Mouse (Mus musculus): ENCODE data around the gene Lhfpl2. TPM values are rescaled to one million over a fixed set of nuclear protein-coding genes. Genes with fewer than 3 reads are reported as not detected.

The Lhfpl2 gene
- polyA plus RNA-seq (2017; shearing (Covaris generic)) = 0.16 TPM

DNA sequence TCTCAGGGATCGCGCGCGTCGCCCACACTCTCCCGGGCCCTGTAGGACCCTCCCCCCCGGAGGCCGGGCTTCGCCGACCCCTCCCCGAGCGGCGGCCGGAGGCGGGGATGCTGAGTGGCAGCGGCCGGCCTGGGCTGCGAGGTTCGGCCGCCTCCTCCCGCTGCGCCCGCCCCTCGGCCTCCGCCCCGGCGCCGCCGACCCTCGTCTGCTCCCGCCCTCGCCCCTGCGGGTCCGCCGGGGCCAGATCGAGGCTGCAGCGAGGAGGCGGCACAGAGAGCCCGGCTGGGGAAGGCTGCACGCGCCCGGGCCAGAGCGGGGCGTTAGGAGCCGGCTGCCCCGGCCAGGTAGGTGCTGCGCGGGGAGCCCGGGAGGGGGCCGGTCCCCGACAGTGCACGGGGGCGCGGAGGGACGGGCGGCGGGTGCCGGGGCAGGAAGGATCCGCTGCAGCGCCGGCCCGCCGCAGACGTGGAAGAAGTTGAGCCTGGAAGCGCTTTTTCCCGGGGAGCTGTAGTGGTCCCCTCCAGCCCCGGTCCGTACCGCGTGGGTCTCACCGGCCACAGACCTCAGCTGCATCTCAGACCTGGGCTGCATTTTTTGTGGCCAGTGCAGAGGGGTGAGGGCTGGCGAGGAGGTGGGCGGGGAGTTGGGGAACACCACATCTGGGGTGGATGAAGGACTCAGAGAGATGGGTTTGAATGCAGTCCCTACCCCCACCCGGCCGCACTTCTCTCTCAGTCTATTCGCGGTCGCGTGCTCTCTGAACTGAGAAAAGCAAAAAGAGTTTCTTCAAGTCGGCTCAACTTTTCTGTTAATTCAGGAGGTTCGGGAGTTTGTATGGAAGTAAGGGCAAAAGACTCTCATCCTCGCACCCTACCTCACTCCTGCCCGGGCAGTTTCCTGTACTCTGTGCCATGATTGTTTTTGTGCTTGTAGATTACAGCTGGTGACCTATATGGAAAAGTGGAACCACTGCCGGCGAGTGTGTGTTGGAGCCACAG is at the start of gene Lhfpl2:
Gene Lhfpl2, plus strand, starts transcription at position 234 of the 998 bp plus-strand sequence.

Other genes with a start within 250 kb of the Lhfpl2 start
- gene Scamp1, start 228.1 kb downstream of the Lhfpl2 start, polyA plus RNA-seq (2017; shearing (Covaris generic)) = 6.5 TPM

All from CD4-positive, CD25-positive, alpha-beta regulatory T cell (primary cell).